Mouse (Mus musculus): ENCODE measurements around the gene Alpk3.

- TF ChIP-seq EP300 (IDR thresholded peaks at IDR 0.05; ENCODE audit: low read depth) (no peak), CTCF (IDR thresholded peaks at IDR 0.05; ENCODE audit: low read depth) (no peak)
Observed at GRCm38 (mm10) chr7:81141541-81141940, 84.1 kb downstream of the Alpk3 start.
